Mouse (Mus musculus) C2C12 (cell line): ENCODE data around the gene Mc3r.

Source experiments
- CTCF ChIP-seq: IDR thresholded peaks from one replicate; pipeline ENCODE4 v1.5.1; 2011; ENCODE audit not compliant: control insufficient read depth, insufficient read depth, insufficient read length
- MAX ChIP-seq: IDR thresholded peaks from one replicate; pipeline ENCODE4 v1.6.1; 2011; ENCODE audit warnings: mild to moderate bottlenecking, control low read depth
- MYOD1 ChIP-seq: IDR thresholded peaks from one replicate; pipeline ENCODE4 v1.6.1; 2011; ENCODE audit warnings: low read depth; ENCODE audit not compliant: control insufficient read depth, insufficient read length
- MYOG ChIP-seq: IDR thresholded peaks from one replicate; pipeline ENCODE4 v1.6.1; 2011; ENCODE audit not compliant: control insufficient read depth, insufficient read length; ENCODE audit errors: extremely low read depth
- USF1 ChIP-seq: IDR thresholded peaks from one replicate; pipeline ENCODE4 v1.6.1; 2011; ENCODE audit warnings: low read depth, mild to moderate bottlenecking, control low read depth, moderate library complexity

GRCm38 (mm10) chr2:172298542-172298941 lies 50.2 kb downstream of the Mc3r start:
- TF ChIP-seq CTCF = no peak
- no peak for TF ChIP-seq USF1
- TF ChIP-seq MYOG = no peak
- TF ChIP-seq MAX = no peak
- TF ChIP-seq MYOD1 = no peak
